Mouse (Mus musculus) liver, adult 2 months (tissue): ENCODE data around the gene 4933430I17Rik.

Experiments used
- CTCF ChIP-seq: fragments of 200-500 bp; IDR thresholded peaks from 2 replicates; pipeline ENCODE4 v1.5.1; 2011; ENCODE audit warnings: low read depth, low read length, control low read depth
- POLR2A ChIP-seq: fragments of 200-500 bp; IDR thresholded peaks from 2 replicates; pipeline ENCODE4 v1.6.1; 2011; ENCODE audit warnings: low read length, control low read depth; ENCODE audit not compliant: insufficient read depth; ENCODE audit errors: extremely low read depth

DNA sequence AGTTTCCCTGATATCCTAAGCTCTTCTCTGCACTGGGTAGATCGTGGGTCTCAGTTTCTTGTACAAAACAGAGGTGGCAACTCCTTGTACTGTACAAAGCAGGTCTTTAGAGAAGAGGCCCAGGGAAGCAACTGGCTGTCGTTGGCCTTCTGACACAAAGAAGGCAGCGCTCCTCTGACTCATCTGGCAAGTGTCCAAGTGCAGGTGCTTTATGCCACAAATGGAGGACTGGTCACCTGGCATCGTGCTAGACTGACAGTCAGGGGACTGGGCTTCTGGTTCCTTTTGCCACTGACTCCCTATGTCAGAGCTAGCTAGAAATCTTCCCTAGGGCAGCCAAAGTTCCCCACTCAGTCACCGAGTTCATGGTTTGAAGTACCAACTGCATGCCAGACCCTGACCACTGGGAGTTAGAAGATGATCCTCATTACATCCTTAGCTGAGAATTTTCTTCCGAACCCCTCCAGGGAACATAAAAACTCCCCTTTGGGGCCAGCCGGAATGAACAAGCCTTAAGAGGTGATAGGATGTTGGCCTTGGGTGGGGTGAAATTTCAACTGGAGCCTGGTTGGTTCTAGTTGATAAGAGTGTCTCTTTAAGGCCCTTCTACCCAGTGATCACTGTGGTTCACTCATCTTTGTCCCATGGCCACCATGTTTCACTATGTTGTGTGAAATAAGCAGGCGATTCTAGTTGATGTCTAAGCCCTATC is 39.6 kb upstream of the 4933430I17Rik start:
- TF ChIP-seq POLR2A (no peak), CTCF (no peak)
